Mouse (Mus musculus) neural tube, embryonic 11.5 days (tissue): ENCODE results near the gene Gm20696. TPM values are rescaled to one million over a fixed set of nuclear protein-coding genes. Genes with fewer than 3 reads are reported as not detected.
A peak's percentile ranks its signal among the peaks of the same experiment; 100 is the strongest.

ENCODE experiments used
- ATAC-seq: fragments of 200-750 bp; cut with Nextera tagmentation; 2 replicates; pipeline ENCODE4 v1.8.0; 2017; ENCODE audit warnings: moderate number of reproducible peaks, mild to moderate bottlenecking, moderate TSS enrichment, moderate library complexity; ENCODE audit not compliant: insufficient read depth, low FRiP score, low TSS enrichment
- DNase-seq: peaks from one replicate; pipeline ENCODE4 v3.0.0-alpha.2; 2015; ENCODE audit warnings: low spot score
- H3K27ac ChIP-seq: fragments of 300-500 bp; sonication (generic); 2 replicates; pipeline ENCODE4 v1.5.1; 2014; ENCODE audit warnings: low read depth, mild to moderate bottlenecking, low read length
- H3K27me3 ChIP-seq: fragments of 300-500 bp; sonication (generic); 2 replicates; pipeline ENCODE4 v1.6.1; 2014; ENCODE audit warnings: mild to moderate bottlenecking, low read length, mixed read lengths; ENCODE audit not compliant: control insufficient read depth, insufficient read depth
- H3K36me3 ChIP-seq: fragments of 300-500 bp; sonication (generic); 2 replicates; pipeline ENCODE4 v1.6.1; 2014; ENCODE audit warnings: mild to moderate bottlenecking, low read length, moderate library complexity, mixed read lengths; ENCODE audit not compliant: control insufficient read depth, insufficient read depth
- H3K4me1 ChIP-seq: fragments of 300-500 bp; sonication (generic); 2 replicates; pipeline ENCODE4 v1.6.1; 2014; ENCODE audit warnings: low read length, mixed read lengths; ENCODE audit not compliant: control insufficient read depth, insufficient read depth
- H3K4me2 ChIP-seq: fragments of 300-500 bp; sonication (generic); 2 replicates; pipeline ENCODE4 v1.6.1; 2014; ENCODE audit warnings: low read depth, mild to moderate bottlenecking, moderate library complexity
- H3K4me3 ChIP-seq: fragments of 300-500 bp; sonication (generic); 2 replicates; pipeline ENCODE4 v1.5.1; 2014; ENCODE audit warnings: low read depth, low read length
- H3K9ac ChIP-seq: fragments of 300-500 bp; sonication (generic); 2 replicates; pipeline ENCODE4 v1.6.1; 2014; ENCODE audit warnings: mild to moderate bottlenecking, low read length
- H3K9me3 ChIP-seq: fragments of 300-500 bp; sonication (generic); 2 replicates; pipeline ENCODE4 v1.6.1; 2016; ENCODE audit warnings: low read length; ENCODE audit not compliant: control insufficient read depth
- WGBS: fragments of 180-500 bp; shearing (Covaris S2); extraction: QIAGEN DNeasy Blood & Tissue Kit; methylation state at CpG from one replicate; pipeline ENCODE4 v1.1.7; 2014; 5-methylcytosine and 5-hydroxymethylcytosine counted together
- polyA plus RNA-seq: library from polyadenylated mRNA; unstranded; fragments of >200 nt; fragmentation: Nextera tagmentation; extraction: Ambion mirVana; gene quantifications from 2 replicates; pipeline ENCODE4 v1.2.1, GENCODE M21; 2014

The Gm20696 gene
- polyA plus RNA-seq, 1 experiment from 2014 or later: 2.5 TPM

- Histone ChIP-seq H3K4me3 (no peak overlapping the region), H3K36me3 (no peaks in the 10 kb centered on the region), H3K9ac (no peak overlapping the region), H3K27ac (no peak overlapping the region), H3K4me1 (no peaks in the 10 kb centered on the region), H3K9me3 (no peaks in the 10 kb centered on the region), H3K27me3 (no peaks in the 10 kb centered on the region), H3K4me2 (no peak overlapping the region)
- no peak for ATAC-seq
- no peak for DNase-seq
- WGBS: 92% methylated on average over 4 of the region's 4 CpGs
These were observed 239.3 kb downstream of the Gm20696 start for GRCm38 (mm10) chr6:99427301-99427700.

- Histone ChIP-seq H3K9me3 (no peaks in the 10 kb centered on the region), H3K4me3 (no peak overlapping the region), H3K27ac (no peak overlapping the region), H3K27me3 (no peaks in the 10 kb centered on the region), H3K36me3 (no peaks in the 10 kb centered on the region), H3K9ac (no peak overlapping the region), H3K4me1 (no peaks in the 10 kb centered on the region), H3K4me2 (no peak overlapping the region)
- 41% methylated on average over 3 of the region's 3 CpGs for WGBS
- peak; percentile 55; the same call in 1 of the 2 replicates for ATAC-seq
- no peak for DNase-seq
These were observed 241.6 kb downstream of the Gm20696 start for GRCm38 (mm10) chr6:99425044-99425443.

- H3K9ac ChIP-seq: no peak overlapping the region
- WGBS: 89% methylated on average over 8 of the region's 8 CpGs
- no peaks in the 10 kb centered on the region for H3K9me3 ChIP-seq
- H3K27ac ChIP-seq: no peak overlapping the region
- H3K4me2 ChIP-seq: no peak overlapping the region
- no peaks in the 10 kb centered on the region for H3K27me3 ChIP-seq
- no peak for ATAC-seq
- DNase-seq: no peak
- H3K4me1 ChIP-seq: no peaks in the 10 kb centered on the region
- H3K4me3 ChIP-seq: no peak overlapping the region
- no peaks in the 10 kb centered on the region for H3K36me3 ChIP-seq
These were observed 245.9 kb downstream of the Gm20696 start for GRCm38 (mm10) chr6:99420666-99421065.

- H3K4me2 ChIP-seq: no peak overlapping the region
- H3K9me3 ChIP-seq: no peaks in the 10 kb centered on the region
- 86% methylated on average over 6 of the region's 6 CpGs for WGBS
- no peak overlapping the region for H3K9ac ChIP-seq
- H3K27me3 ChIP-seq: no peaks in the 10 kb centered on the region
- no peak for ATAC-seq
- DNase-seq: no peak
- H3K36me3 ChIP-seq: no peaks in the 10 kb centered on the region
- peaks cover 2% of the 10 kb centered on the region; the same call in 1 of the 2 replicates for H3K4me1 ChIP-seq
- no peak overlapping the region for H3K27ac ChIP-seq
- no peak overlapping the region for H3K4me3 ChIP-seq
These were observed 254.0 kb downstream of the Gm20696 start for GRCm38 (mm10) chr6:99412598-99412997.

GRCm38 (mm10) chr6:99409602-99410001, 257.0 kb downstream of the Gm20696 start:
- Histone ChIP-seq H3K9me3 (no peaks in the 10 kb centered on the region), H3K27me3 (no peaks in the 10 kb centered on the region), H3K4me2 (no peak overlapping the region), H3K27ac (no peak overlapping the region), H3K4me3 (no peak overlapping the region), H3K4me1 (peaks cover 2% of the 10 kb centered on the region; the same call in 1 of the 2 replicates), H3K36me3 (no peaks in the 10 kb centered on the region), H3K9ac (no peak overlapping the region)
- no peak for DNase-seq
- no peak for ATAC-seq
- 84% methylated on average over 5 of the region's 5 CpGs for WGBS

- H3K27ac ChIP-seq: no peak overlapping the region
- DNase-seq (no peak), ATAC-seq (no peak)
- no peak overlapping the region for H3K4me3 ChIP-seq
- no peak overlapping the region for H3K9ac ChIP-seq
- H3K9me3 ChIP-seq: no peaks in the 10 kb centered on the region
- no peaks in the 10 kb centered on the region for H3K36me3 ChIP-seq
- peaks cover 2% of the 10 kb centered on the region; the same call in 1 of the 2 replicates for H3K4me1 ChIP-seq
- 70% methylated on average over 4 of the region's 4 CpGs for WGBS
- no peak overlapping the region for H3K4me2 ChIP-seq
- H3K27me3 ChIP-seq: no peaks in the 10 kb centered on the region
These were observed 257.7 kb downstream of the Gm20696 start for GRCm38 (mm10) chr6:99408880-99409279.

- H3K27me3 ChIP-seq: no peaks in the 10 kb centered on the region
- H3K4me1 ChIP-seq: no peaks in the 10 kb centered on the region
- WGBS: 87% methylated on average over 6 of the region's 6 CpGs
- H3K9ac ChIP-seq: no peak overlapping the region
- no peak overlapping the region for H3K27ac ChIP-seq
- DNase-seq (no peak), ATAC-seq (no peak)
- H3K4me3 ChIP-seq: no peak overlapping the region
- H3K4me2 ChIP-seq: no peak overlapping the region
- H3K9me3 ChIP-seq: no peaks in the 10 kb centered on the region
- no peaks in the 10 kb centered on the region for H3K36me3 ChIP-seq
These were observed 262.7 kb downstream of the Gm20696 start for GRCm38 (mm10) chr6:99403755-99404390.

GRCm38 (mm10) chr6:99402941-99403340, 263.7 kb downstream of the Gm20696 start:
- no peaks in the 10 kb centered on the region for H3K36me3 ChIP-seq
- 79% methylated on average over 9 of the region's 9 CpGs for WGBS
- H3K9me3 ChIP-seq: no peaks in the 10 kb centered on the region
- no peak overlapping the region for H3K9ac ChIP-seq
- H3K4me2 ChIP-seq: no peak overlapping the region
- no peaks in the 10 kb centered on the region for H3K27me3 ChIP-seq
- no peak for DNase-seq
- no peaks in the 10 kb centered on the region for H3K4me1 ChIP-seq
- no peak for ATAC-seq
- no peak overlapping the region for H3K27ac ChIP-seq
- no peak overlapping the region for H3K4me3 ChIP-seq

- H3K27ac ChIP-seq: no peak overlapping the region
- no peaks in the 10 kb centered on the region for H3K27me3 ChIP-seq
- no peak overlapping the region for H3K4me3 ChIP-seq
- no peaks in the 10 kb centered on the region for H3K36me3 ChIP-seq
- ATAC-seq (no peak), DNase-seq (no peak)
- H3K4me1 ChIP-seq: no peaks in the 10 kb centered on the region
- no peaks in the 10 kb centered on the region for H3K9me3 ChIP-seq
- H3K9ac ChIP-seq: no peak overlapping the region
- H3K4me2 ChIP-seq: no peak overlapping the region
- 83% methylated on average over 3 of the region's 3 CpGs for WGBS
These were observed 264.2 kb downstream of the Gm20696 start for GRCm38 (mm10) chr6:99402370-99402769.
